Mouse (Mus musculus) lung, postnatal 0 days (tissue): ENCODE results near the gene Hdgfl2.

ENCODE experiments used
- CTCF ChIP-seq: IDR thresholded peaks from 2 replicates; pipeline ENCODE4 v1.5.1; 2016; ENCODE audit warnings: antibody characterized with exemption, mild to moderate bottlenecking
- EP300 ChIP-seq: IDR thresholded peaks from 2 replicates; pipeline ENCODE4 v1.6.1; 2016; ENCODE audit warnings: antibody characterized with exemption, mild to moderate bottlenecking, control low read depth

DNA sequence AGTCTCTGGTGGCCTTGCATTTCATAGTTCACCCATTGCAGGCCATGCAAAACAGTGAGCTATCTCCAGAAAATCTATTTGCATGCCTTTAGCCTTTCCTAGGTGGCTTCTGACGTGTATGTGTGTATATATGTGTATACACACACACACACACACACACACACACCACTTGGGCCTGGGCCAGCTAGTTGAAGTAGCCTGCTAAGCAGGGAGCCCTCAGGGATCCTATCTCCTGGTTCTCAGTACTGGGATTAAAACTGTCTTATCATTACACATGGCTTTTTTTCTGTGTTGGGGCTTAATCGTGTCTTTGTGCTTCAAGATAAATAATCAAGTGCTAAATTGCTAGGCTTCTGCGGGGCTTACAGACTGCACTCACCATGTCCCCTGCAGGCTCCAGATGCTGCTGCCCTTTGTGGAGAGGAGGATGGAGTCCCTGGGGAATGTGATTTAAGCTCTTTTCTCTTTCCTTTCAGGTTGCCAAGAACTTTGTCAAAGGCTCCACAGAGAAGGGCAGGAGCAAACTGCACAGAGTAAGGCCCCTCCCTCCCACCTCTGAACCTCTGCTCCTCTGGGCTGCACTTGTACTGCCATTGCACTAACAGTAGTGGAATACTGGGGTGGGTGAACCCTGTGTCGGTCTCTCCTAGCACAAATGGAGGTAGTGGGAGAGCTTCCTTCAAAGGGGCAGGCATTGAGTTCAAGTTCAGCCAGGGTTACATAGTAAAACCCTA lies 23.3 kb upstream of the Hdgfl2 start:
- no peak for TF ChIP-seq EP300
- no peak for TF ChIP-seq CTCF
